Mouse (Mus musculus): ENCODE measurements around the gene Grid2.

DNA sequence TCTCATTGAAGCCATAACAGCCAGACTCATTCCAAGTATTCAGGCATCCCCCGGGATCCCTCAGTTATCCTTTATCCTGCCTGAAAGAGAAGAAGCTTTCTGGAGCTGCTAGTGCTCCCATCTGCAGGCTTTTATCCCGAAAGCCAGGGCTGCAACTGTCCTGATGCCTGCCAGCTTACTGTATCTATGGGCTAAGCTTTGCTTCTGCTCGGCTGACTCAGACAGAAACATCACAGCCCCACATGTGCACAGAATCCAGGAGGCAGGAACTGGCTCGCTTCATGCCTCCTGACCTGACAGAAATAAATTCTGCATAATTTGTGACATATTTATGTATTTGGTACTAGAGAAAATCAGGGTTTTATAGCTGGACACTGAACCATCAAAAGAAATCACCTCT, 1361.2 kb downstream of the Grid2 start:
- no peak for TF ChIP-seq POLR2A (IDR thresholded peaks at IDR 0.05; ENCODE audit: low read depth, low read length)
- no peak for TF ChIP-seq CTCF (IDR thresholded peaks at IDR 0.05; ENCODE audit: extremely low read depth, insufficient read length, insufficient replicate concordance, low read depth, low read length)
